Mouse (Mus musculus): ENCODE measurements around the gene Ggnbp2.

Ggnbp2 gene

DNA sequence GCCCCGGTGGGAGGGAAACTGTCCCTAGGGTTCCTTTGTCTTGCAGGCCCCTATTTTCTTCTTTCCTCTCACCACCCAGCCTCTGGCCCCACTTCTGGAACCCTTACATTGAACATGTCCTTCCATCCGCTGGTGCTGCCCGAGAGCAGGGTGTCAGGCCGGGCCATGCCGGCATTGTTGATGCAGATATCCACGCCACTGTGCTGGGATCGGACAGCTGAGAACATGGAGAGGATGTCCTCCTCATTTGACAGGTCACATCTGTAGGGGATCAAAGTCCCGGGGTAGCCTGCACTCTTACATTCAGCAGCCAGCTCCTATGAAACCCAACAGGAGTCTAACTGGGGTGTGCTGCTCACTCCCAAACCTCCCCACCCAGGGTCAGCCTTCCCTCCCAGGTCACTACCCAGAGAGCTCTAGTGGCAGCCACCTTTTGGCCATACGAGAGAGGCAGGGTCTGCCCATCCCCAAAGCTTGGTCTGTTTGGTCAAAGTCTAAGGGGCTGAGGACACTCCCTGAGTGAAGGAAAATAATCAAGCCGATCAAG, 45.3 kb downstream of the Ggnbp2 start:
- no peak for DNase-seq (ENCODE audit: low spot score)

DNA sequence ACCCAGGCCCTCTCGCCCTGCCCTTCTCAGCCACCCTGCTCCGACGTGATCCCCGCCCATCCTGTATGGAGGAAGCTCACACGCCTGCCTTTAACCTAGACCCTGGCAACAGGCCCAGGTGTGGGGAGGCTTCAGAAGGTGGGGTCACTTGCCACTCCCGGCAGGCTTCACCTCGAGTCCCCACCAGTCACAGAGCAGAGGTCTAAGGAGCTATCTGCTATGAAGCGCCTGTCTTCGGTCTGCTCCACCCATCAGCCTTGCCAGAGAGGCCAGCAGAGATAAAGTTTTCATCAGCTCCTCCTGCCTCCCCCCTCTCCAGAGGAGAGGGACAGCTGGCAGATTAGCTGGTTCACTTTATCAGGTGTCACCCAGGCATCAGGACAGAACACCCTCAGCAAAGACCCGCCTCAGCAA, 47.1 kb downstream of the Ggnbp2 start:
- peak; percentile 22 for DNase-seq (ENCODE audit: low spot score)

DNA sequence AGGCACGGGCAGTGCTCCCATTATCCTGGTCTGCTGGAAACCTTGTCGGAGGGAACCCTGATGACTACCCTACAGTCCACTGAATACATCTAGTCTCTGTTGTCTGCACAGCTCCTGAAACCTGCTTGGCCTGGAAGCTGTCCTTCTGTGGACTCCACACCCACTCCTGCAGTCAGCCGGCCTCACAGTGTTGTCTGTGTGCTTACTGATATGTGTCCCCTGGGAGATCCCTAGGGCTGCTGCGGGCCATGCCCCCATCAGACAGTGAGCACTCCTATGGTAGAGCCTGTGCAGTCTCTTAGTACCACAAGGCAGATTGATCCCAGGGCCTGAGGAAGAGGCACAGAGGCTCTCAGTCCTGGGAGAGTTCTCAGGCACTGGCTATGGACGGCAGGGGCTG, 48.1 kb downstream of the Ggnbp2 start:
- no peak for DNase-seq (ENCODE audit: low spot score)

DNA sequence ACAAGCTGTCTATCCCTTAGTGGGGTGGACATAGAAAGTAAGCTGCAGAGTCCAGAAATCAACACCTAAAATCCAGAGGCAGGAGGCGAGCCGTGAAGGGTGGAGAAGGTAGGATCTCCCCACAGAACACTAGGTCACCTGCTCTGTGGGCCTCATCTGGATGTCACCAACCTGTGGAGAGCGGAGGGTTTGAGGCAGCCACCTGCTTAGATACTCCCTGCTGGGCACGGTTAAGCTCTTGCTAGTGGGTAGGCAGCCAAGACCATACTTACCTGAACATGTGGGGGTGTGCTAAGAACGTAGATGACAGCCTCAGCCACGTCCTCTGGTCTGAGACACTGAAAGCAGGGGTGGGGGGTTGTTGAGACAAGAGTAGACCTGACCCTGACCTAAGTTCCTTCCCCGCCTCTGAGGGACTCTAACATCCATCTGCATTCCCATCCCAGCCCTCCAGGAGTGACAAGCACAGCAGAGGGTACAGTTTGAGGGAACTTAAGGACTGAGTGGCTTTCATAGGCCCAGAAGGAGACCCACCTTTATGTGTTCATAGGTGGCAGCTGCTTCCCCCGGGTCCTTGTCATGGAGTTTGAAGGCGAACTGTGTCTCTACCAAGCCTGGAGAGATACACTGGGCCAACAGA, 49.4 kb downstream of the Ggnbp2 start:
- DNase-seq (ENCODE audit: low spot score) = no peak

DNA sequence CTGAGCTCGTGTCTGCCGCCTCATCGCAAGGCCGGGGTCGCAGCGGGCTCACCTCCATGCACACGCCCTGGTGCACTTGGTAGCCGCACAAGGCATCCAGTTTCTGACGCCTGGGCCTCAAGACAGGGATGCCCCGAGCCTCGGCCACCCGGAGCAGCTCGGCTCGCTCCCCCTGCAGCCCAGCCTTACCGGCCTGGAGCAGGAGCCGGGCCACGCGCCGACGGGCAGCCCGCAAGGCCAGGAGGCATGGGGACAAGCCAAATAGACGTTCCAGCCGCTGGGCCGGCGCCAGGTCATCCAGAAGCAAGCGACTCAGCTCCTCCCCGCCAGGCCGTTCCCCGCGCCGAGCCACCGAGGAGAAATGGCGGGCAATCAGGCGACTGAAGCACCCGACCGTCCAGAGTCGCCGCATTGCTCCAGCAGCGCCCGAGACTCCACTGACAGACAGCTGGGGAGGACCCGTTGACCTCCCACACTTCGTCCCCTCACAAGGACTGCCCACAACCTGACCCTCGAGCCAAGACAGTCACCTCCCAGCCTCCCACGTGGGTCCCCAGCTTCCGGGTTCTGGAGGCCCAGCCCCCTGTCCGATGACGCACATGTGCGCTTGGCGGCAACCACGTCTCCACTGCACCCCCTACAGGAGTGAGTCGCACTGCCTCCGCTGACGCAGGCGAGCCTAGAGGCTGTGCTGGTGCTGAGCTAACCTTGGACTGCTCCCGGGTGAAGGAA, 51.5 kb downstream of the Ggnbp2 start, which contains the start of gene Mrm1:
Mrm1 (minus strand) TSS at position 555 of the 732 bp plus-strand sequence.
- peak; percentile 92 for DNase-seq (ENCODE audit: low spot score)

DNA sequence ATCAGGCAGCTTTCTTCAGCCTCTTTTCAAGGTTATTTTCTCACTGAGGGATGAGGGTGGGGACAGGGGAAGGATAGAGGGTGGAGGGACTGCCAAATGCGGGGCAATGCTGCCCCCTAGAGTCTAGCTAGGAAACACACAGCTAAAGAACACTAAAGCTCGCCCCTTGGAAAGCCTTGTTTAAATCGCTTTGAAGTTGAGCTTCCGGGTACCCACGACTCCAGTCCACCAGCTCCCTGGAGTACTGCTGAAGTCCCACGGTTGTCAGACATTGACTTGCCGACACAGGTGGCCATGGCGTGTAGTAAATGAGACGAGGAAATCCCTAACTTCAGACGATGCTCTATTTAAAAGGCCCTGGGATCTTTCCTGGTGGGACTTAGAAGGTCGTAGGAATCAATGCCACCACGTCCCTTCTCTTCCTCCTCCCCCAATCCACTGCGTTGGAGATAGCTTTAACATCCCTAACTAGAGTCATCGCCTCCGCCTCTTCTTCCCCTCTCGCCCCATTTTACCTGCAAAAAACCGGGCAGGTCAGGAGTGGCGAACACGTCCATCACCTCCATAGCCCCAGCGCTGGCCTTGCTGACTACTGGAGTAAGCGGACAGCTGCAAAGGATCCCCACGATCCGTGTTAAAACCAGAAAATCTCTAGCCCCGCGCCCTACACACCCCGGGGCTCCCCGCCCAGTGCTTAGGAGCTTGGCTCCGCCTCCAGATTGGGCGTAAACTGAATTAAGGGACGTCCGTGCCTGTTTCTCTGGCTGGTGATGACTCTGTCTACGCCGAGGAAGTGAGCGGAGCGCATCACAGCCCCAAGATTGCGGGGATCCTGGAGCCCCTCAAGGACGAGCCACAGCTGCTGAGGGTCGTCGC, 52.3 kb downstream of the Ggnbp2 start:
- DNase-seq (ENCODE audit: low spot score) = peak; percentile 71

DNA sequence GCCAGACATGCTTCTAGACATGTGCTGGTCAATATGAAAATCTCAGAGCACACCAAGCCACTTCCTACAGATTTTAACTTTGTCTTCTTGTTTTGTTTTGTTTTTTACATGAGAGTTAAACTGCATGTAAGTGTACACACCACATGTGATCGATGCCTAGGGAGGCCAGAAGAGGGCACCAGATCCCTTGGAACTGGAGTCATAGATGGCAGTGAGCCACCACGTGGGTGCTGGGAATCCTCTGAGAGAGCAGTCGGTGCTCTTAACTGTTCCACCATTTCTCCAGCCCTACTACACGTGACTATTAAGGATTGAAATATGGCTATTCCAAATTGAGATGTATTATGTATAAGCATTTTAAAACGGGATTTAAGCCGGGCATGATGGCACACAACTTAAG, 53.3 kb downstream of the Ggnbp2 start:
- DNase-seq (ENCODE audit: low spot score) = no peak

DNA sequence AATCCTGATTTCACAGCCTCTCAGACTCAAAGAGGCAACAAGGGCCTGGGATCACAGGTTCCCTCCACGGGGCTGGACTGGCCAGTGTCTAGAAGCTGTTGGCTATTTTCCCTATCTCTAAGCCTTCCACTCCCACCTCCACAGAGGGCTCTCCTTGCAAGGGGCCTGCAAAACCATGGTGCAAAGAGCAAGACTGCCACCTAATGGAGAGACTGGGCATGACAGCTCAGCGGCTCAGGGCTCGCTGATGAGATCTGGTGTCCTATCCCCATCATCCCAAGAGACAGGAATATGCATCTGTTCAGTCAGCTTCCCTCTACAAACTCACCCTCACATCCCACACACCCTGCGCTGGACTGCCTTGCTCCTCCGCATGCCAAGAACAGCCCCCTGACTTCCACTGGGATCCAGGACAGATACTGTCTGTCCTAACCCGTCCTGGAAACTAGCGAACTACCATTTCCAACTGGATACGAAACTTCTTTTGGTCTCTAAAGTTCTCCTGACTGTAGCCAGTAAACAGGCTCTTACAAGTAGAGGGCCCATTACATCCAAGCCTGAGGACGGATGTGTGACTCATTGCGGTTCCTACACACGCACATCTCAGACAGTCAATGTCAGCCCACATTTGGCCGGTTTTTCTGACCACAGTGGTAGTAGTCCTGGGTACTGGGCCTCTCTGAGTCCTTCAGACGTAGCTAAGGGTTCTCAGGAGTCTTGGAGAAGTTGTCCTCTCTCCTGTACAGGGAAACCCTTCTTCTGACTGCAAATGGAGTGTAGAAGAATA, 56.7 kb downstream of the Ggnbp2 start:
- peak; percentile 65 for DNase-seq (ENCODE audit: low spot score)

DNA sequence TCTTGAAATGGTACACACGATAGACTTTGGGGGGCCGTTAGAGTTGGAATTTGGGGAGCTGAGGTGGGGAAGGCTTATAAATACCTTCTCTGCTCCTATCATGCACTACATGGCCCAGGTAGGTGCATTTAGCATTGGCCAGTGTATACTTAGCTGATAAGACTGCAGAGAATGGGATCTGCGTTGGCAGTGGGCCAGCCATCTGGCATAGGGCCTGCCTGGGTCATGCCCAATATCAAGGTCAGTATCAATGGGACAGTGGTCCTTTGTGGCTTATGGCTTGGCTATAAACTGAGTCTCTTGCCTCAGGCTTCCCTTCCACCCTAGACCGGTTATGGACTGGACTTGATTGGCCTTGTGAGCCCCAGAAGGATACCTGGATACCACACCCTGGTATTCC, 66.2 kb downstream of the Ggnbp2 start:
- no peak for DNase-seq (ENCODE audit: low spot score)

DNA sequence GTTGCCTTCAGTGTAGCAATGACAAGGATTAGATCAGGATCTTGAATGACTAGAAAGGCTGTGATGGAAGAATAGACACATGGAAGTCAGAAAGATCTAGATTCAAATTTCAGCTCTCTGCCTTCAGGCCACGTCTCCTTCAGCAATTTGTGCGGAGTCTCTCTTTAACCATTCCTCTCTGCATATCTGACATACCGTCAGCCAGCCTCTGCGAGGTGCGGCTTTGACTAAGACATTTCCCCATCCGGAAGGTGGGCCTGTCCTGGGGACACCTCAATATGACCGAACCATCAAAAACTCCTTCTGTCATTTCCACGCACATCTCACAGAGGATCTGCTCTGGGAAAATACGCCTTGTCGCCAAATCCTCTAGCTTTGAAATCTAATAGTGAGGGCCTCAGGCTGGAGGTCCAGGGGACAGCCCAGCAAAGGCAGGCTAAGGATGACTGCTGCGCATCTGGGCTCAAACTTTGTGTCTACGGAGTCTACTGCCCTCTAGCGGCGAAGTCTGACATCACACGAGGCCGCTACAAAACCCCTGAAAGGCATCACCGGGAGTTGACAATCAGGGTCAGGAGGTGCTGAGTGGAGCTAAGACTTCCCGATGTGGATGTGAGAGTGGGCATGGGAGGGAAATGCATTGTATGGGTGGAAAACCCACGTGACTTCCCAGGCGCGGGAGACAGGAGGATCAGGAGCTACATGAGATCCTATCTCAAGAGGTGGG, 72.8 kb downstream of the Ggnbp2 start:
- DNase-seq (ENCODE audit: low spot score) = peak; percentile 64

DNA sequence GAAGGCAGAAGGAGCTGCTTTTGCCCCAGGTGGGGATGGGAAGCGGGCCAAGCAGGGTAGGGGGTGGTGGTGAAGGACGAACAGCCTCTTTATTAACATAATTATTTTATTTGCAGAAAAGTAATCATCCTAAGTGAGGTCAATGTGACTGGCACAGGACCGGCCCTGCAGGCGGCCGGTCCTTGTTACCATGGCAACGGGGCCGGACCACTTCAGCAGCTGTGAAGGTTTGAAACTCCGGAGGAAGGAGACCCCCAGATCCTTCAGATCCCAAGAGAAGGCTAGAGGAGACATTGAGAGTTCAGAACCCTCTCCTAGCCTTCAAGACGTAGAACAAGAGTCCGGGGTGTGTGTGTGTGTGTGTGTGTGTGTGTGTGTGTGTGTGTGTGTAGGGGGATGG, 73.6 kb downstream of the Ggnbp2 start:
- DNase-seq (ENCODE audit: low spot score) = no peak

DNA sequence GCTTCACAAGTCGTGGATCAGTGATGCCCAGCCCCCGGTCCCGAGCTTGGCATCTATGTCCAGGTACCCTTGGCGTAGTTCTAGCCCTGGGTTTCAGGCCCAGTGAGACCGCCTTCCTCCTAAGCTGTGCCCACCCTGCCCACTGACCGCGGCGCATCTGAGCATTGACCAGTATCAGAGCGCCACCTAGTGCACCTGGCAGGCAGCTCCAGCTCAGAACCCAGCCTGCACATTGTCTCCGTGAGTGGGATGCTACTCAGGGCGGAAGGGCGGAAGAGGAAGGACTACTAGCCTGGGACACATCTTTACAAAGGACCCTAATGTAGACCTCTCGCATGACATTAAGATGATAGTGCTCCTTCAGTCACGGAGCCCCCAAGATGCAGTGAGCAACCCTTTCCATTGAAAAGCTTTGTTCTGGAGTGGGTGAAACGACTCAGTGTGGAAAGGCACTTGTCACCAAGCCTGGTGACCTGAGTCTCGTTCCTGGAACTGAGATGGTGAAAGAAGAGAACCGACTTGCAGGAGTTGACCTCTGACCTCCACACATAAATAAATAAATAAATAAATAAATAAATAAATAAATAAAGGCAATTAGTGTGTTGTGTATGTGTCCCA, 76.0 kb downstream of the Ggnbp2 start:
- DNase-seq (ENCODE audit: low spot score) = peak; percentile 67

DNA sequence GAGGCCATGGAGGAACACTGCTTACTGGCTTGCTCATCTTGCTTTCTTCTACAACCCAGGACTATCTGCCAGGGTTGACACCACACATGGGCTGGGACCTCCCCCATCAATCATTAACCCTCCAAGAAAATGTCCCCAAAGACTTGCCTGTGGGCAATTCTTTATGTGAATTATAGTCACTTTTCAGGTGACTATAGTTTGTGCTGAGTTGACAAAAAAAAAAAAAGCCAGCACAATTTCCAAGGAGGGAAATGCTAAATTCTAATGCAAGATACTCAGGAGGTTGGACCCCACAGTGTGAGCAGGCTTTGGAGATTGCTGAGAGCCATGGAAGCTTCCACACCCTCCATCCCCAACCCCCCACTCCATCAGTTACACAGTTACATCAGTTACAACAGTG, 77.1 kb downstream of the Ggnbp2 start:
- DNase-seq (ENCODE audit: low spot score) = no peak

DNA sequence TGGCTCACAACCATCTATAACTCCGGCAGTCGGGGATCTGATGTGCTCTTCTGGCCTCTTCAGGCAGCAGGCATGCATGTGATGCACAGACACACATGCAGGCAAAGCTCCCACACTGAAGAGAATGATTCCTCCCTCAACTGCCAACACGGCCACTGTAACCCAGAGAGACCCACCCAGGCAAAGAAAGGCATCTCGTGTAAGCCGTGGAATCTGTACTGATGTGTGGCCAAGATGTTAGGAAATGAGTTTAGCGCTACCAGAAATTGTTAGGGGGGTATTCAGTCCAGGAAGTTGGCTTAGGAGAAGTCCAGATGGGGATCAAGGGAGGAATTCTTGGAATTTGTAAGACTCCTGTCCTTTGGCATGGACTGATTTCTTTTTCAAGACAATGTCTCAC, 80.2 kb downstream of the Ggnbp2 start:
- no peak for DNase-seq (ENCODE audit: low spot score)

Data from ovary, postnatal 36 days (tissue).